Mouse (Mus musculus) stomach, postnatal 0 days (tissue): Measurements from ENCODE around the gene Kdm4d. TPM values are rescaled to one million over a fixed set of nuclear protein-coding genes. Genes with fewer than 3 reads are reported as not detected.

ENCODE experiments used
- ATAC-seq: fragments of 200-750 bp; cut with Nextera tagmentation; 2 replicates; pipeline ENCODE4 v1.8.0; 2017; ENCODE audit not compliant: low FRiP score, low TSS enrichment
- DNase-seq: peaks from one replicate; pipeline ENCODE4 v3.0.0-alpha.2; 2016; ENCODE audit warnings: low spot score
- H3K27ac ChIP-seq: fragments of 300-500 bp; sonication (generic); replicated peaks from 2 replicates; pipeline ENCODE4 v1.5.1; 2014; ENCODE audit warnings: mild to moderate bottlenecking, control low read depth
- H3K27me3 ChIP-seq: fragments of 300-500 bp; sonication (generic); 2 replicates; pipeline ENCODE4 v1.6.1; 2014; ENCODE audit warnings: low read length; ENCODE audit not compliant: control insufficient read depth, insufficient read depth
- H3K36me3 ChIP-seq: fragments of 300-500 bp; sonication (generic); 2 replicates; pipeline ENCODE4 v1.6.1; 2014; ENCODE audit warnings: low read length, mixed read lengths; ENCODE audit not compliant: control insufficient read depth, insufficient read depth
- H3K4me1 ChIP-seq: fragments of 300-500 bp; sonication (generic); replicated peaks from 2 replicates; pipeline ENCODE4 v1.6.1; 2014; ENCODE audit warnings: antibody characterized with exemption; ENCODE audit not compliant: control insufficient read depth, insufficient read depth
- H3K4me2 ChIP-seq: fragments of 300-500 bp; sonication (generic); replicated peaks from 2 replicates; pipeline ENCODE4 v1.6.1; 2014; ENCODE audit warnings: low read depth, mild to moderate bottlenecking, control low read depth, moderate library complexity
- H3K4me3 ChIP-seq: fragments of 300-500 bp; sonication (generic); 2 replicates; pipeline ENCODE4 v1.5.1; 2014; ENCODE audit warnings: low read depth, low read length, control low read depth
- H3K9ac ChIP-seq: fragments of 300-500 bp; sonication (generic); 2 replicates; pipeline ENCODE4 v1.6.1; 2014; ENCODE audit warnings: mild to moderate bottlenecking, low read length, control low read depth, mixed read lengths
- H3K9me3 ChIP-seq: fragments of 300-500 bp; sonication (generic); 2 replicates; pipeline ENCODE4 v1.6.1; 2016; ENCODE audit warnings: low read length; ENCODE audit not compliant: control insufficient read depth
- CTCF ChIP-seq: IDR thresholded peaks from 2 replicates; pipeline ENCODE4 v1.5.1; 2016; ENCODE audit warnings: antibody characterized with exemption, low read depth, mild to moderate bottlenecking, moderate library complexity
- EP300 ChIP-seq: optimal IDR thresholded peaks from 2 replicates; pipeline ENCODE3; 2016; ENCODE audit warnings: antibody characterized with exemption
- WGBS: fragments of 180-500 bp; shearing (Covaris S2); extraction: QIAGEN DNeasy Blood & Tissue Kit; methylation state at CpG from one replicate; pipeline ENCODE4 v1.1.7; 2014; 5-methylcytosine and 5-hydroxymethylcytosine counted together
- polyA plus RNA-seq: library from polyadenylated mRNA; unstranded; fragments of >200 nt; fragmentation: Nextera tagmentation; extraction: Ambion mirVana; gene quantifications from 2 replicates; pipeline ENCODE4 v1.2.1, GENCODE M21; 2015

Kdm4d gene
- polyA plus RNA-seq, 1 experiment from 2014 or later = 0.16 TPM

GRCm38 (mm10) chr9:14533659-14534058, 33.4 kb upstream of the Kdm4d start:
- Histone ChIP-seq H3K4me1 (no peaks in the 10 kb centered on the region), H3K27ac (no peak overlapping the region), H3K4me3 (no peak overlapping the region), H3K27me3 (no peaks in the 10 kb centered on the region), H3K9me3 (no peaks in the 10 kb centered on the region), H3K36me3 (no peaks in the 10 kb centered on the region), H3K4me2 (no peak overlapping the region), H3K9ac (no peak overlapping the region)
- TF ChIP-seq EP300 (no peak), CTCF (no peak)
- ATAC-seq (no peak), DNase-seq (no peak)
- 84% methylated on average over 2 of the region's 2 CpGs for WGBS

DNA sequence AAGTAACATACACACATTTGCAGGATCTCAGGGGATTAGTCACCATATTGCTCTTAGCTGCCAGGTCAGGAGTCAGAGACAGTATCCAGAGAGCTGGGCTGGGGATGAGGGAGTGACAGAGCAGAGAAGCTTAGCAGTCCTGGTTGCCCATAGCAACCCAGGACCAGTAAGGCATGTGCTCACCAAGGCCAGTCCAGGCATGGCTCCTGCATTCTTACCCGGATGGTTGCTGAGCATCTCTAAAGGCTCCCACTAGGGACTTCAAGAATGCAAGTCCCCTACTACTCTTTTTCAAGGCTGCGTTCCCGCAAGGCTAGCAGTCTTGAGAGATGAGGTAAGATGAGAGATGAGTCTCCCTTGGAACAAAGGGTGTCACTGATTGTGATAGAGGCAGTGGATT, 32.0 kb upstream of the Kdm4d start:
- Histone ChIP-seq H3K9me3 (no peaks in the 10 kb centered on the region), H3K4me3 (no peak overlapping the region), H3K4me1 (no peaks in the 10 kb centered on the region), H3K4me2 (no peak overlapping the region), H3K9ac (no peak overlapping the region), H3K27me3 (no peaks in the 10 kb centered on the region), H3K27ac (no peak overlapping the region), H3K36me3 (no peaks in the 10 kb centered on the region)
- ATAC-seq (no peak), DNase-seq (no peak)
- WGBS = 50% methylated on average over 3 of the region's 3 CpGs
- TF ChIP-seq CTCF (no peak), EP300 (no peak)

DNA sequence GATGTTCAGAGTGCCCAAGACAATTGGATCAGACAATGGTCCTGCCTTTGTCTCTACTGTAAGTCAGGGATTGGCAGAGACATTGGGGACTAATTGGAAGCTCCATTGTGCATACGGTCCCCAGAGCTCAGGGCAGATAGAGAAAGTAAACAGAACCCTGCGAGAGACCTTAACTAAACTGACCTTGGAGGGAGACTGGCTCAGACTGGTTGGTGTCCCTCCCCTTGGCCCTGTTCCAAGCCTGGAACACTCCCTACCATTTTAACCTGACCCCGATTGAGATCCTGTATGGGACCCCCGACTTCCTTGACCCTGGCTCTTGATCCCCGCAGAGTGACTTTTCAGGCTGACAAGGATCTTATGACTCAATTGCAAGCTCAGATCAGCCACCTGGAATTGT, 29.7 kb upstream of the Kdm4d start:
- peak; percentile 57 for DNase-seq
- H3K27ac ChIP-seq = no peak overlapping the region
- no peak overlapping the region for H3K4me2 ChIP-seq
- no peaks in the 10 kb centered on the region for H3K4me1 ChIP-seq
- WGBS = 37% methylated on average over 5 of the region's 5 CpGs
- TF ChIP-seq CTCF (no peak), EP300 (no peak)
- no peaks in the 10 kb centered on the region for H3K36me3 ChIP-seq
- H3K9me3 ChIP-seq = no peaks in the 10 kb centered on the region
- ATAC-seq = 0 out of 2 replicates have a peak, but pooled peaks have one; percentile 64
- no peak overlapping the region for H3K4me3 ChIP-seq
- no peak overlapping the region for H3K9ac ChIP-seq
- H3K27me3 ChIP-seq = no peaks in the 10 kb centered on the region

- WGBS = 2% methylated on average over 4 of the region's 4 CpGs
- ATAC-seq = peak; percentile 78
Observed at GRCm38 (mm10) chr9:14523408-14524043, 23.2 kb upstream of the Kdm4d start.

DNA sequence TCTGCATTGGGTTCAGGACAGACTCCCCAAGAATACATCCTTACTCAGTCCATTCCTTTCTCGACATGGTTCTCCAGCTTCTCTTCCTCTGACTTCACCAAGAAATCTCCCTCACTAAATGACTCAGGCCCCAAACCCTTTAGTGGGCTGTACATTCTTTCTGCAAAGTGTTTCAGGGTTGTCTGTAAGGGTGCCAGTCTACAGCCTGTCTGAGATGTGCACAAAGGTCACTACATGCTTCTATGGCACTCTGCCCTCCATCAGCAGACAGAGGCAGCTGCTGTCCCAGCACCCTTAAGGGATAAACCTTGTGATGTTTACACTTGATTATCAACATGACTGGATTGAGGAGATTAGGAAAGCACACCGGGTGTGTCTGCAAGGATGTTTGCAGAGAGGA, 21.4 kb upstream of the Kdm4d start:
- ATAC-seq = no peak
- H3K4me3 ChIP-seq = no peak overlapping the region
- 0 out of 2 replicates have a peak, but pooled peaks cover 2% of the 10 kb centered on the region for H3K4me1 ChIP-seq
- DNase-seq = no peak
- H3K27ac ChIP-seq = no peak overlapping the region
- H3K27me3 ChIP-seq = no peaks in the 10 kb centered on the region
- H3K9me3 ChIP-seq = no peaks in the 10 kb centered on the region
- WGBS = 25% methylated on average over 2 of the region's 2 CpGs
- H3K9ac ChIP-seq = no peak overlapping the region
- H3K4me2 ChIP-seq = no peak overlapping the region
- no peaks in the 10 kb centered on the region for H3K36me3 ChIP-seq
- TF ChIP-seq CTCF = no peak
- TF ChIP-seq EP300 = no peak

More at GRCm38 (mm10) chr9:14523408-14524043, 23.2 kb upstream of the Kdm4d start:
- Histone ChIP-seq H3K9ac (no peak overlapping the region), H3K9me3 (no peaks in the 10 kb centered on the region), H3K4me3 (no peak overlapping the region), H3K27ac (no peak overlapping the region), H3K4me1 (0 out of 2 replicates have a peak, but pooled peaks cover 2% of the 10 kb centered on the region), H3K4me2 (no peak overlapping the region), H3K36me3 (no peaks in the 10 kb centered on the region), H3K27me3 (no peaks in the 10 kb centered on the region)
- peak; percentile 78 for DNase-seq
- TF ChIP-seq EP300 (no peak), CTCF (peak; percentile 93)

DNA sequence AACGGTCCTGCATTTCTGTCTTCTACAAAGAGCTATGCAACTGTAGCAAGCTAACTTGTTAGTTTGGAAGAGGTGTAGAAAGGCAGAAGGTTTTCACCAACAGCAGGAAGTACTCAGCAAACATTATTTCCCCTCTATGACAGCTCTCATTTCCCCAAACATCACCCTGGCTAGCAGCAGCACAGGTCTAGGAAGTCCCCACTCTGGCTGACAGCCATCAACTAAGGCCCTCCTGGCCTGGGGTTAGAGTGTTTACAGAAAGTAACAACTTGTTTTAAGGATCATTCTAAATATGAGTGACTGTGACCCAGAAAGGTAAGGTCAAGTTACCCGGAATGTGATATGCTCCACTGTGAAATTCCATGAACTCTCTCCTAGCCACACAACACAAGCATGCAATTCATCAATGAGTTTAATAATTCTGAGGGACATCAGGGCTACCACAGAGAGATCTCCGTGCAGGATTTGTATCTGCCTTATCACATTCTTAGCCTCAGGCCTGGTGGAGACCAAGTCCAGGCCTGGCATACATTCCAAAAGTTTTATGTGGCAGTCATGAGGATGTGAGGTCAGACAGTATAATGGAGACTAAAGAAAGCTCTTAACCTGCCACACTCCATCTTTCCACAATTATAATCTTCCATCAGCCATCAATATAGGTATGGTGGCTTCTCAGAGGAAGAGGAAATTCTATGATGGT, 20.8 kb upstream of the Kdm4d start:
- H3K4me3 ChIP-seq = no peak overlapping the region
- no peaks in the 10 kb centered on the region for H3K27me3 ChIP-seq
- 0 out of 2 replicates have a peak, but pooled peaks cover 2% of the 10 kb centered on the region for H3K4me1 ChIP-seq
- no peak overlapping the region for H3K9ac ChIP-seq
- H3K27ac ChIP-seq = no peak overlapping the region
- TF ChIP-seq CTCF (no peak), EP300 (no peak)
- no peaks in the 10 kb centered on the region for H3K9me3 ChIP-seq
- DNase-seq = no peak
- no peak for ATAC-seq
- WGBS = 34% methylated on average over 3 of the region's 3 CpGs
- H3K36me3 ChIP-seq = no peaks in the 10 kb centered on the region
- H3K4me2 ChIP-seq = no peak overlapping the region
